Comparison of ENCODE assay signal across 10 mouse cellular contexts in genomic region chr11:97101722-97102121, GRCm38 (mm10). TPM values are rescaled to one million over a fixed set of nuclear protein-coding genes. Genes with fewer than 3 reads are reported as not detected.
DNase-seq lines count a peak whose midpoint lies in the region; ATAC-seq and TF ChIP-seq lines count a peak whose summit lies in the region.
"Had no signal": no experiment of that assay in that cellular context is flagged by ENCODE, and none has a peak within 500 bp of the region (broad histone marks: within the 10 kb centered on the region; RNA-seq: fewer than 3 reads in every experiment).

No protein-coding gene starts in this region.

- no peaks in the 10 kb centered on the region for H3K9me3 ChIP-seq in intestine, embryonic 14.5 days (ENCODE audit: control insufficient read depth, low read length)
- no peaks in the 10 kb centered on the region for H3K9me3 ChIP-seq in intestine, embryonic 15.5 days
- H3K9me3 ChIP-seq: embryonic facial prominence, embryonic 12.5 days; lung, embryonic 15.5 days had no signal

- TF ChIP-seq CTCF in cerebellum, adult 2 months (IDR thresholded peaks at IDR 0.05; ENCODE audit: borderline replicate concordance, insufficient read depth, low read depth, low read length) = peak; percentile 72

- TF ChIP-seq POLR2A in cerebellum, adult 2 months (IDR thresholded peaks at IDR 0.05; ENCODE audit: borderline replicate concordance, insufficient read depth, low read length) = no peak

- no peaks in the 10 kb centered on the region for H3K36me3 ChIP-seq in intestine, embryonic 14.5 days (ENCODE audit: control insufficient read depth, insufficient read depth, low read length)
- no peaks in the 10 kb centered on the region for H3K36me3 ChIP-seq in intestine, embryonic 15.5 days
- H3K36me3 ChIP-seq: embryonic facial prominence, embryonic 12.5 days; lung, embryonic 15.5 days had no signal

- H3K4me1 ChIP-seq in intestine, embryonic 14.5 days (replicated peaks; ENCODE audit: control insufficient read depth, insufficient read depth, low read length) = no peaks in the 10 kb centered on the region
- H3K4me1 ChIP-seq in intestine, embryonic 15.5 days (replicated peaks) = peaks cover 4% of the 10 kb centered on the region; the same call in 1 of the 2 replicates
- H3K4me1 ChIP-seq in cerebellum, adult 2 months (ENCODE audit: control insufficient read depth, insufficient read depth, low read length) = no peaks in the 10 kb centered on the region
- H3K4me1 ChIP-seq: lung, embryonic 15.5 days had no signal

- no peak overlapping the region for H3K4me3 ChIP-seq in intestine, embryonic 14.5 days (ENCODE audit: low read depth, low read length)
- no peak overlapping the region for H3K4me3 ChIP-seq in intestine, embryonic 15.5 days (replicated peaks)
- no peak overlapping the region for H3K4me3 ChIP-seq in cerebellum, adult 2 months (replicated peaks; ENCODE audit: insufficient read depth, low read depth, low read length)
- H3K4me3 ChIP-seq: embryonic facial prominence, embryonic 12.5 days; lung, embryonic 15.5 days had no signal

- no peak overlapping the region for H3K9ac ChIP-seq in intestine, embryonic 14.5 days (ENCODE audit: low read length)
- no peak overlapping the region for H3K9ac ChIP-seq in intestine, embryonic 15.5 days
- H3K9ac ChIP-seq: embryonic facial prominence, embryonic 12.5 days; lung, embryonic 15.5 days had no signal

- no peak for ATAC-seq in intestine, embryonic 14.5 days (replicated peaks; ENCODE audit: low FRiP score, low TSS enrichment, low read depth)
- no peak for ATAC-seq in intestine, embryonic 15.5 days

- WGBS in intestine, embryonic 14.5 days = 22% methylated on average over 9 of the region's 9 CpGs
- WGBS in intestine, embryonic 15.5 days = 18% methylated on average over 9 of the region's 9 CpGs
- WGBS in cerebellum, adult 2 months = 17% methylated on average over 9 of the region's 9 CpGs

- H3K27me3 ChIP-seq in intestine, embryonic 14.5 days (replicated peaks; ENCODE audit: control insufficient read depth, insufficient read depth, low read length) = peaks cover 34% of the 10 kb centered on the region
- H3K27me3 ChIP-seq in intestine, embryonic 15.5 days (replicated peaks) = peaks cover 30% of the 10 kb centered on the region
- peaks cover 1% of the 10 kb centered on the region; the same call in 1 of the 2 replicates for H3K27me3 ChIP-seq in cerebellum, adult 2 months (ENCODE audit: control insufficient read depth, insufficient read depth, low read length)

- intact Hi-C loops in left cerebral cortex, postnatal 4 days (cut with DNase I) = no loop called here

- no peak overlapping the region for H3K4me2 ChIP-seq in intestine, embryonic 14.5 days (ENCODE audit: low read length)
- no peak overlapping the region for H3K4me2 ChIP-seq in intestine, embryonic 15.5 days (replicated peaks)
- H3K4me2 ChIP-seq: embryonic facial prominence, embryonic 12.5 days; lung, embryonic 15.5 days had no signal

- H3K27ac ChIP-seq in intestine, embryonic 14.5 days (ENCODE audit: low read depth) = no peak overlapping the region
- no peak overlapping the region for H3K27ac ChIP-seq in intestine, embryonic 15.5 days
- H3K27ac ChIP-seq in cerebellum, adult 2 months (ENCODE audit: insufficient read depth, low read length) = no peak overlapping the region
- H3K27ac ChIP-seq: embryonic facial prominence, embryonic 12.5 days; lung, embryonic 15.5 days had no signal

- peak; percentile 74 for DNase-seq in intestine, embryonic 14.5 days (ENCODE audit: low spot score)
- DNase-seq in MN1 (ENCODE audit: low spot score) = peak; percentile 59
- DNase-seq in cerebellum, adult 2 months = peak; percentile 49 to 68
- peak; percentile 56 to 76 for DNase-seq in gastrocnemius, postnatal 4 days (ENCODE audit: low spot score in 2 of 2)
- DNase-seq in left cerebral cortex, postnatal 4 days = peak; percentile 84
- peak; percentile 83 for DNase-seq in retina, embryonic 14.5 days (ENCODE audit: low spot score)
- DNase-seq in urinary bladder, adult 18-20 months (ENCODE audit: low spot score in 2 of 2) = peak; percentile 31 to 76

RNA-seq across cellular contexts. Expression of gene Tbx21, which starts 13.4 kb away (rescaled TPM):
- 0.07 TPM in 1 of 2 replicates, not detected in the other for polyA plus RNA-seq in intestine, embryonic 14.5 days (2014; fragmentation: Nextera tagmentation; extraction: Ambion mirVana)
- 0.24 and 0.25 TPM in 2 replicates for polyA plus RNA-seq in intestine, embryonic 15.5 days (2015; fragmentation: Nextera tagmentation; extraction: Ambion mirVana)
- 0.03 TPM in 2 replicates for polyA plus RNA-seq in cerebellum, adult 2 months (2012; rRNA removed)
- 1 to 10 TPM in 1 of 2 experiments, under 1 TPM in 1; 0.98 to 1.4 TPM for total RNA-seq in gastrocnemius, postnatal 4 days (2021)
- total RNA-seq in left cerebral cortex, postnatal 4 days (2021) = under 1 TPM; 0.20 to 0.32 TPM

RNA-seq across cellular contexts. Expression of gene Tbkbp1, which starts 49.6 kb away (rescaled TPM):
- 3.2 and 3.9 TPM in 2 replicates for polyA plus RNA-seq in intestine, embryonic 14.5 days (2014; fragmentation: Nextera tagmentation; extraction: Ambion mirVana)
- polyA plus RNA-seq in intestine, embryonic 15.5 days (2015; fragmentation: Nextera tagmentation; extraction: Ambion mirVana) = 3.8 and 4.2 TPM in 2 replicates
- polyA plus RNA-seq in cerebellum, adult 2 months (2012; rRNA removed) = 94.3 and 97.7 TPM in 2 replicates
- 10 to 100 TPM; 12.4 to 12.9 TPM for total RNA-seq in gastrocnemius, postnatal 4 days (2021)
- total RNA-seq in left cerebral cortex, postnatal 4 days (2021) = 10 to 100 TPM; 52.4 to 55.8 TPM

RNA-seq across cellular contexts. Expression of gene Osbpl7, which starts 51.3 kb away (rescaled TPM):
- polyA plus RNA-seq in intestine, embryonic 14.5 days (2014; fragmentation: Nextera tagmentation; extraction: Ambion mirVana) = 7.3 and 7.8 TPM in 2 replicates
- polyA plus RNA-seq in intestine, embryonic 15.5 days (2015; fragmentation: Nextera tagmentation; extraction: Ambion mirVana) = 9.1 and 11.1 TPM in 2 replicates
- 25.5 and 26.5 TPM in 2 replicates for polyA plus RNA-seq in cerebellum, adult 2 months (2012; rRNA removed)
- total RNA-seq in gastrocnemius, postnatal 4 days (2021) = 1 to 10 TPM; 5.7 to 6.8 TPM
- total RNA-seq in left cerebral cortex, postnatal 4 days (2021) = 10 to 100 TPM; 15.3 to 18.4 TPM

Comparison
In these comparisons a context has a peak if more than half of its experiments do, and no peak if none do; other contexts are left out.
1. RNA of gene Tbkbp1, which starts 49.6 kb away (polyA plus RNA-seq): 94.3 to 97.7 TPM in cerebellum, adult 2 months; 3.8 to 4.2 TPM in intestine, embryonic 15.5 days and 3.2 to 3.9 TPM in intestine, embryonic 14.5 days; every median in the first group is over 10 times any median in the second.
2. Peak in every context shown above with its lines, with median percentiles within 50 percentile points of each other: DNase-seq.